Mouse (Mus musculus): ENCODE results near the gene Slit3.

Gene Slit3

GRCm38 (mm10) chr11:35120894-35121610 is at the start of gene Slit3:
Gene Slit3 (plus strand): TSS chr11:35121224.
- peak; percentile 57 to 66 for DNase-seq (ENCODE audit: low spot score in 2 of 2)

GRCm38 (mm10) chr11:35071451-35071850 is 49.6 kb upstream of the Slit3 start:
- no peak for DNase-seq (ENCODE audit: low spot score in 2 of 2)

- no peak for DNase-seq (ENCODE audit: low spot score in 2 of 2)
These were observed 45.6 kb upstream of the Slit3 start for GRCm38 (mm10) chr11:35075411-35075810.

GRCm38 (mm10) chr11:35080451-35081125 is 40.4 kb upstream of the Slit3 start:
- no peak for DNase-seq (ENCODE audit: low spot score in 2 of 2)

GRCm38 (mm10) chr11:35082297-35082696 is 38.7 kb upstream of the Slit3 start:
- DNase-seq (ENCODE audit: low spot score in 2 of 2): no peak

DNA sequence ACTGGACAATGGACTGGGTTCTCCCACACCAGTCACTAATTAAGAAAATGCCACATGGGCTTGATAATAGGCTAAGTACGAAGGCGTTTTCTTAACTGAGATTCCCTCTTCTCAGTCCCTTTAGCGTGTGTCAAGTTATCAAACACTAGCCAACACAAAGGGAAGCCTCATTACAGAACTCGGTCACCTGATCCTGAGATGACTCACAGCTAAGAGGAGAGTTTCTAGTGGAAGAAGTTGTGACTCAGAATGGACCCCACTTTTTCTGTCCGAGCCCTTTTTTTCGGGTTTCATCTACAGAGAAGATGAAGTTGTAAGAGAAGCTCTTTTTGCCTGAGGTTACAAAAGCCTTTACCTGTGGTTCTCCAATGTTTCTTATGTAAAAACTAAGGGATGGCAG is 38.0 kb upstream of the Slit3 start:
- DNase-seq (ENCODE audit: low spot score in 2 of 2): no peak

- DNase-seq (ENCODE audit: low spot score in 2 of 2): no peak
These were observed 35.7 kb upstream of the Slit3 start for GRCm38 (mm10) chr11:35085351-35085750.

DNA sequence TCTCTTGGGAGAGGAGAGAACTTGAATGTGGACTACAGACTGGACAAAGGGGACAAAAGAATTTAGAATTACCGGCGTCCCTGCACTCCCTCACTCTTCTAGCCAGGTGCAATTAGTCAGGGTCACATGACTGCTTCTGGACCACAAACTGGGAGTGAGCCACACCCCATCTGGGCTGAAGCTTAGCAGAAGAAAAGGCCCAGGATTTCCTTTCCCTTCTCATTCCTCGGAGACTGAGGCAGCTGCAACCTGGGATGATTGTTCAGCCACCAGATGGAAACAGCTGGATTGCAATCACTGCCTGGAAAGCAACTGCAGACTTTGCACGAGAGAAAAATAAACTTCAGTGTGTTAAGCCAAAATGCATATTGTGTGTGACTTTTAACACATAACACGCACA is 35.0 kb upstream of the Slit3 start:
- DNase-seq (ENCODE audit: low spot score in 2 of 2): no peak

GRCm38 (mm10) chr11:35087454-35087853 is 33.6 kb upstream of the Slit3 start:
- no peak for DNase-seq (ENCODE audit: low spot score in 2 of 2)

- no peak for DNase-seq (ENCODE audit: low spot score in 2 of 2)
These were observed 32.9 kb upstream of the Slit3 start for GRCm38 (mm10) chr11:35088136-35088535.

DNA sequence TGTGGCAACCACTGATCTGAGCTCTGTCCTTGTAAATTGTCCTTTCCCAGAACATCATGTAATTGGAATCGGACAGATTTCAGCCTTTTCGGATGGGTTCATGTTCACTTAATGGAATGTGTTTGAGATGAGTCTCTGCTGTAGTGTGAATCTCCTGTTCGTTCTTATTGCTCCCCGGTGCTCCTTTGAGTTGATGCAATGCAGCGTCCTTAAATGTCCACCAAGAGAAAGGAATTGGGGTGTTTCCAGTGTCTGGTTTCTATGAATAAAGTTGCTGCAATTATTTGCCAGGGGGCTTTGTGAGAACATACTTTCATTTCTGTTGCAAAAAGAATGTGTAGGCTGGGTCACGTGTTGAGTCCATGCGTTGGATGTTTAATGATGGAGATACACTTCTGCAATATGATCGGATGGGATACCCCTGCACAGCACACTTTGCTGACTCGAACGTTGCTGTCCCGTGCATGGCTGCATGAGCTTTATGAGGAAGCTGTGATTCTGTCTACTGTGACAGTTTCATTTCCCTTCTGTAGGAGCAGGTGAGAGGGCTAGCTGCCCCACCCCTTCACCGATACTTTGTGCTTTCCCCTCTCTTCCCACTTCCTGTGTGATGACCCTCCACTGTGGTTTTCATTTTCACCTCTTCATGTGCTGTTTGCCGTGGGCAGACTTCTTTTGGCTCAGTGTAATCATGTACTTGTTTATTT is 30.2 kb upstream of the Slit3 start:
- no peak for DNase-seq (ENCODE audit: low spot score in 2 of 2)

DNA sequence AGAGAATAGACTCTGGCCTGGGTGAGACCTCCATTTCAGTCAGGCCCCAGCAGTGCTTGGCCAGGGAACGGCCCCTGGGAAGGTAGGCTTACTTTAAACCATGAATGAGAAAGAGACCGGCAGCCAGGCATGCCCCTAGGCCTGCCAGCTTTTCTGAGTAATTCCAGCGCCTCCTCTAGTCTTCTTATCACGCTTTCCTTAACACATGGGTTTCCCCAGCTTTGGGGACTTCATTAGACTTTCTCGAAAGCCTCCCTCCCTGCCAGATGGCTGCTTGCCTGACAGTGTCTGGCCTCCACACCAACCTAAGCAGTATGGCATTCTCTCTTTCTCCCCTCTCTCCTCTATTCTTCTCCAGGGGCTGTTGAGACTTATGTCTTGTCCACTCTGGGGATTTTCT is 24.5 kb upstream of the Slit3 start:
- no peak for DNase-seq (ENCODE audit: low spot score in 2 of 2)

DNA sequence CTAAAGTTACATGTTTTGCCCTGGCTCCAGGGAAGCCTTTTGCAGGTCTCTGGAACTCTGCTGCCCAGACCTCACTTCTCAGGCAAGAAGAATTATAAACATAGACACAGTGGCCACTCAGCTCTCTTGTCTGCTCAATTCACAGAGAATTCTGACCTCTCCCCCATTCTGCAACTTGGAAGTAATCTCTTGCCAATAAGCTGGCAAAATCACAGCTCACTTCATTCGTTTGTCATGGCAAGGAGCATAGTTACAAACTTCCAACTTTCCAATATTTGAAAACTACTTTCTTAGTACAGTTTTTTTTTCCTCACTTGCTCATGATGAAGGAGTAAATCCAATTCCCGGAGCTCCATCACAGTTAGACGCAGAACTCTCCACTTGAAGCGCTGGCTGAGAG is 11.2 kb upstream of the Slit3 start:
- DNase-seq (ENCODE audit: low spot score in 2 of 2): no peak

- DNase-seq (ENCODE audit: low spot score in 2 of 2): no peak
These were observed 10.2 kb upstream of the Slit3 start for GRCm38 (mm10) chr11:35110784-35111183.

GRCm38 (mm10) chr11:35113290-35113689 is 7.7 kb upstream of the Slit3 start:
- DNase-seq (ENCODE audit: low spot score in 2 of 2): no peak

DNA sequence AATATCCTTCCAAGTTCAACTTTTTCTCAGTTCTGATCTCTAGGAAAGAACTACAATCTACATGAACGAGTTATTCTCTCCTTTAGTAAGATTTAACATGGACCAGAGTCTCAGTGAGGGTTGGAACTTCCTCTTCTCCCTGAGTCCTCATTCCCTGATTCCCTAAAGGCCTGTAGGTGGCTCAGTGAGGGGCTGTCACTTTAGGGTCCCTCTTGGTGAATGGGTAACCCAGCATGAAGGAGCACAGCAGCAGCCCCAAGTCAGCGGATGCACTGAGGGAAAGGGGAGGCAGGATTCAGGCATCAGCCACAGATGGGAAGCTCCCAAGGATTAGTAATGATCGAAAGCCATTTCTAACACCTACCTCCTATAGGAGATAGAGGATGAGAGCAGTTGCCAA is 4.6 kb upstream of the Slit3 start:
- no peak for DNase-seq (ENCODE audit: low spot score in 2 of 2)

DNA sequence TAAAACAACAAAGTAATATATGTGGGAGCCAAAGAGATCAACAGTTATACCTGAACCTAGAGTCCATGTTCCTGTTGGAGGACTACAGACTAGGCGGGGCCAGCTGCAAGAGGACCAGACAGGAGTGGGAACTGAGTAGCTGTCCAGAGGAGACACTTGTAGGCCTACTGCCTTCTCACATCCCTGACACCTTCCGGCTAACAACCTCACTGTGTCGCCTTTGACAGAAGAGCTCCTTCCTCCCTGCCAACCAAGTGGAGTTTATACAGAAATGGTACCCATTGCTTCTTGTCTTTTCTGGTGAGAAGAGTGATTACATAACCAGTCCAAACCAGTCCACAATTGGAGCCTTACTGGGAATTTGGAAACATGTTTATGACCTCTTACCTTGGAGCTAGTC is 3.2 kb upstream of the Slit3 start:
- no peak for DNase-seq (ENCODE audit: low spot score in 2 of 2)

- DNase-seq (ENCODE audit: low spot score in 2 of 2): no peak
These were observed 2.3 kb upstream of the Slit3 start for GRCm38 (mm10) chr11:35118731-35119130.

DNA sequence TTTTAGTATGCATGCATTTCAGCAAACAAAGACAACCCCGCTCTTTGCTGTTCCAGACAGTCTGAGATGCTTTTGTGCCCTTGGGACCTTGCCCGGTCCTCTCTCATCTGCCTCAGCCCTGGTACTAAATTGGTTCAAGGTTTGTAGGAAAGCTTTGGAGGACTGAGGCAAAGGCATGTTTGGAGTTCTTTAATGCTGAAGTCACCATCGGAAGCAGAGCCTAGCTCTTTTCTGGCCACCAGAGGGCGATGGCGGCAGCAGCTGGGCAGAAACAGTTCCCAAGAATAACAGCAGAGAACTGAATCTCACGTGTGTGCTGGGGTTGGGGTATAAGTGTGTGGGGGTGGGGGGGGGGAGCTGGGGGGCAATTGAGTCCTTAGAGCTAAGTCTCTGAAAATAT is 1.7 kb upstream of the Slit3 start:
- DNase-seq (ENCODE audit: low spot score in 2 of 2): peak; percentile 84 to 86

DNA sequence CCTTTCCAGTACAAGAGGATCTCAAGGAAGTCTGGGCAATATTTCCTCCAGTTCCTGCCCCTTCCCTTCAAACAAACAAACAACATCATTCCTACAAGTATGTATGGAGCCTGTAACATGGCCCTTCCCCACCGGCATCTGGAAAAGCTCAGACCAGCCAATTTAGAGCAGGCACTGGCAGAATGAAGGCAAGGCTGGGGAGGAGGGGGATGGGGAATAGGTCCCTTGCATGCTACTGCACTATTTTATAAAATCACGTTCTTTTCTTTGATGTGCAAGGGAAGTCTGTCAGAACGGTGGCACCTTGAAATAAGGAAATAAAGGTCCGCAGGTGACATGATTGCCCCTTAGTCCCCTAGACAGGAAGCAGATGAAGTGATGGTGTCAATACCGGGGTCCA is 948 bp upstream of the Slit3 start:
- DNase-seq (ENCODE audit: low spot score in 2 of 2): no peak

DNA sequence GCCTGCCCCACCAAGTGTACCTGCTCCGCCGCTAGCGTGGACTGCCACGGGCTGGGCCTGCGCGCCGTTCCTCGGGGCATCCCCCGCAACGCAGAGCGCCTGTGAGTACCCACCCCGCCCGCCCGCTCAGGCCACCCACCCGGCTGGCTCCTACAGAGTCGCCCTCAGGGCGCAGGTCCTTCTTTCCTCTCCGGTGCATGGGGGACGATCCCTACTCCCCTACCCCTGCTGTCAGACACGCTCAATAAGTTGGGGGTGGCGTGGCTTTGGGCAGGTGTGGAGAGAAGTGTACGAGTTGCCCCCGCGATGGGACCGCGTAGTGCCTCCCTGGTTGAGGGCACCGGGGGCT is 561 bp downstream of the Slit3 start:
- DNase-seq (ENCODE audit: low spot score in 2 of 2): no peak

DNA sequence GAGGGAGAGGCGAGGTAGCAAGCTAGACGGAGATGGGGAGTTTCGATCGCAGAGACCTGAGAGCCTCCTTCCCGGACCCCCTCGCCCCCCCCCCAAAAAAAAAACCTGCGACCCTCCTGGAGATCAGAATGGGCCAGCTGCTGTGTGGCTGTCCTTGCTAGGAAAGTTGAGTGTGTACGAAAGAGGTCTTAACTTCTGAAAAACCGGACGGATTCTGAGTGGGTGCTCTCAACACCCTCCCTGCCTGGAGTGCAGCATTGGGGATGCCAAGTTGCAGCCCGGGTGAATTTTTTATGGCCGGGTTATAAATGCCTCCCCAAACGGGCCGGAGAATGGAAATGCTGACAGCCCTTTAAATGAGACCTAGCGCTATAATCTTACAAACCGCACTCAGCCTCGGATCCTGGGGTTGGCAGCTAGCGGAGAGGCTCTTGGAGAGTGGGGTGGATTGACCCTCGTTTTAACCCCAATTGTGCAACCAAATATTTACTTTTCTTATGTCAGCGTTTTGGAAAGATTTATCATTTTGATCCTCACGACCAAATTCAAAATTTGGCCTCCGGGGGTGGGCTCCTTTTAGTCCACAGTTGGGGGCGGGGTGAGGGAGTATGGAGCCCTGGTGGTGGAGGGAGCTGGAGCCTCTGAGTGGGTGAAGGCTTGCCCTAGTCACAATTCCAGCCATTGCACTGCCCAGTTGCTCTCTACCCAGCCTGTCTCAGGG is 1.2 kb downstream of the Slit3 start:
- no peak for DNase-seq (ENCODE audit: low spot score in 2 of 2)
